Mouse (Mus musculus) limb, embryonic 14.5 days (tissue): Measurements from ENCODE around the gene Kcne2. TPM values are rescaled to one million over a fixed set of nuclear protein-coding genes. Genes with fewer than 3 reads are reported as not detected.

Source experiments
- ATAC-seq: fragments of 200-750 bp; cut with Nextera tagmentation; 2 replicates; pipeline ENCODE4 v1.8.0; 2017; ENCODE audit warnings: low read depth, moderate number of reproducible peaks, moderate TSS enrichment; ENCODE audit not compliant: low FRiP score
- DNase-seq: peaks from one replicate; pipeline ENCODE4 v3.0.0-alpha.2; 2015; ENCODE audit warnings: low spot score
- H3K27ac ChIP-seq: fragments of 300-500 bp; sonication (generic); replicated peaks from 2 replicates; pipeline ENCODE4 v1.5.1; 2014; ENCODE audit warnings: low read depth, mild to moderate bottlenecking, low read length, moderate library complexity, mixed read lengths
- H3K27me3 ChIP-seq: fragments of 300-500 bp; sonication (generic); 2 replicates; pipeline ENCODE4 v1.6.1; 2014; ENCODE audit warnings: low read length, mixed read lengths; ENCODE audit not compliant: control insufficient read depth, insufficient read depth
- H3K36me3 ChIP-seq: fragments of 300-500 bp; sonication (generic); 2 replicates; pipeline ENCODE4 v1.6.1; 2014; ENCODE audit warnings: mild to moderate bottlenecking, low read length, moderate library complexity, mixed read lengths; ENCODE audit not compliant: control insufficient read depth, insufficient read depth
- H3K4me1 ChIP-seq: fragments of 300-500 bp; sonication (generic); 2 replicates; pipeline ENCODE4 v1.6.1; 2014; ENCODE audit warnings: antibody characterized with exemption, low read length, mixed read lengths; ENCODE audit not compliant: control insufficient read depth, insufficient read depth
- H3K4me2 ChIP-seq: fragments of 300-500 bp; sonication (generic); replicated peaks from 2 replicates; pipeline ENCODE4 v1.6.1; 2014; ENCODE audit warnings: low read depth, mild to moderate bottlenecking, low read length, moderate library complexity; ENCODE audit not compliant: severe bottlenecking
- H3K4me3 ChIP-seq: fragments of 300-500 bp; sonication (generic); replicated peaks from 2 replicates; pipeline ENCODE4 v1.5.1; 2014; ENCODE audit warnings: low read length
- H3K9ac ChIP-seq: fragments of 300-500 bp; sonication (generic); 2 replicates; pipeline ENCODE4 v1.6.1; 2014; ENCODE audit warnings: mild to moderate bottlenecking, low read depth, low read length, moderate library complexity; ENCODE audit not compliant: severe bottlenecking
- H3K9me3 ChIP-seq: fragments of 300-500 bp; sonication (generic); 2 replicates; pipeline ENCODE4 v1.6.1; 2016; ENCODE audit warnings: low read length; ENCODE audit not compliant: control insufficient read depth
- POLR2A ChIP-seq: fragments of 200-500 bp; IDR thresholded peaks from 2 replicates; pipeline ENCODE4 v1.8.0; 2012; ENCODE audit warnings: inconsistent platforms, mild to moderate bottlenecking, moderate library complexity, borderline replicate concordance; ENCODE audit not compliant: insufficient read depth, insufficient read length; ENCODE audit errors: extremely low read depth
- WGBS: fragments of 180-500 bp; shearing (Covaris S2); extraction: QIAGEN DNeasy Blood & Tissue Kit; methylation state at CpG from one replicate; pipeline ENCODE4 v1.1.7; 2014; 5-methylcytosine and 5-hydroxymethylcytosine counted together
- polyA plus RNA-seq, 2 experiments: library from polyadenylated mRNA; depleted of rRNA in 1 of 2; stranded (reverse) in 1 of 2; unstranded in 1 of 2; fragments of >200 nt; fragmentation: Nextera tagmentation in 1 of 2; extraction: Ambion mirVana in 1 of 2; gene quantifications; 2 replicates each; pipeline versions ENCODE4 v1.2.1 to v1.2.3; 2012 to 2014

Kcne2 gene
- polyA plus RNA-seq (2012; rRNA removed): 0.05 and 0.09 TPM in 2 replicates
- polyA plus RNA-seq (2014; fragmentation: Nextera tagmentation; extraction: Ambion mirVana): 0.15 TPM in 1 of 2 replicates, not detected in the other

GRCm38 (mm10) chr16:92292101-92292500 is at the start of gene Kcne2:
TSS of gene Kcne2 (plus strand) at chr16:92292389.
- Histone ChIP-seq H3K36me3 (no peaks in the 10 kb centered on the region), H3K9me3 (no peaks in the 10 kb centered on the region), H3K9ac (no peak within 1 kb of the TSS), H3K27me3 (no peaks in the 10 kb centered on the region), H3K4me2 (no peak within 1 kb of the TSS), H3K4me1 (no peaks in the 10 kb centered on the region), H3K4me3 (no peak within 1 kb of the TSS), H3K27ac (no peak within 1 kb of the TSS)
- DNase-seq (no peak), ATAC-seq (no peak)
- WGBS: 62% methylated on average over 10 of the region's 10 CpGs
- TF ChIP-seq POLR2A: no peak

GRCm38 (mm10) chr16:92245909-92246308 is 46.3 kb upstream of the Kcne2 start:
- H3K36me3 ChIP-seq: no peaks in the 10 kb centered on the region
- no peaks in the 10 kb centered on the region for H3K27me3 ChIP-seq
- no peak overlapping the region for H3K4me2 ChIP-seq
- 48% methylated on average over 2 of the region's 2 CpGs for WGBS
- ATAC-seq (no peak), DNase-seq (no peak)
- H3K27ac ChIP-seq: no peak overlapping the region
- H3K4me1 ChIP-seq: no peaks in the 10 kb centered on the region
- TF ChIP-seq POLR2A: no peak
- H3K4me3 ChIP-seq: no peak overlapping the region
- H3K9me3 ChIP-seq: no peaks in the 10 kb centered on the region
- no peak overlapping the region for H3K9ac ChIP-seq

- H3K4me2 ChIP-seq: no peak overlapping the region
- 79% methylated on average over 2 of the region's 2 CpGs for WGBS
- no peak overlapping the region for H3K27ac ChIP-seq
- H3K9ac ChIP-seq: no peak overlapping the region
- H3K36me3 ChIP-seq: no peaks in the 10 kb centered on the region
- ATAC-seq (no peak), DNase-seq (no peak)
- TF ChIP-seq POLR2A: no peak
- no peak overlapping the region for H3K4me3 ChIP-seq
- H3K4me1 ChIP-seq: no peaks in the 10 kb centered on the region
- H3K9me3 ChIP-seq: no peaks in the 10 kb centered on the region
- no peaks in the 10 kb centered on the region for H3K27me3 ChIP-seq
Measured at GRCm38 (mm10) chr16:92246974-92247373, 45.2 kb upstream of the Kcne2 start.

GRCm38 (mm10) chr16:92247700-92248099 is 44.5 kb upstream of the Kcne2 start:
- TF ChIP-seq POLR2A: no peak
- Histone ChIP-seq H3K9ac (no peak overlapping the region), H3K4me1 (no peaks in the 10 kb centered on the region), H3K4me3 (no peak overlapping the region), H3K4me2 (no peak overlapping the region), H3K9me3 (no peaks in the 10 kb centered on the region), H3K27ac (no peak overlapping the region), H3K27me3 (no peaks in the 10 kb centered on the region), H3K36me3 (no peaks in the 10 kb centered on the region)
- ATAC-seq: no peak
- 65% methylated on average over 11 of the region's 11 CpGs for WGBS
- no peak for DNase-seq

- Histone ChIP-seq H3K27ac (no peak overlapping the region), H3K4me3 (no peak overlapping the region), H3K4me1 (no peaks in the 10 kb centered on the region), H3K36me3 (no peaks in the 10 kb centered on the region), H3K4me2 (no peak overlapping the region), H3K9me3 (no peaks in the 10 kb centered on the region), H3K27me3 (no peaks in the 10 kb centered on the region), H3K9ac (no peak overlapping the region)
- DNase-seq: no peak
- WGBS: 68% methylated on average over 3 of the region's 3 CpGs
- no peak for ATAC-seq
- no peak for TF ChIP-seq POLR2A
Measured at GRCm38 (mm10) chr16:92249681-92250080, 42.5 kb upstream of the Kcne2 start.

- ATAC-seq: no peak
- 84% methylated on average over 5 of the region's 5 CpGs for WGBS
Measured at GRCm38 (mm10) chr16:92250452-92250851, 41.7 kb upstream of the Kcne2 start.

More at GRCm38 (mm10) chr16:92250452-92250851, 41.7 kb upstream of the Kcne2 start:
- TF ChIP-seq POLR2A: no peak
- no peaks in the 10 kb centered on the region for H3K36me3 ChIP-seq
- no peaks in the 10 kb centered on the region for H3K27me3 ChIP-seq
- H3K27ac ChIP-seq: no peak overlapping the region
- H3K9ac ChIP-seq: no peak overlapping the region
- no peak overlapping the region for H3K4me3 ChIP-seq
- H3K9me3 ChIP-seq: no peaks in the 10 kb centered on the region
- H3K4me2 ChIP-seq: no peak overlapping the region
- no peaks in the 10 kb centered on the region for H3K4me1 ChIP-seq
- DNase-seq: no peak
